Mouse (Mus musculus): ENCODE measurements around the gene Irf2bp2.

Irf2bp2 gene

GRCm38 (mm10) chr8:126569638-126570037 lies 24.1 kb downstream of the Irf2bp2 start:
- DNase-seq (ENCODE audit: extremely low read depth, low read depth), result no peak

- no peak for DNase-seq (ENCODE audit: extremely low read depth, low read depth)
These were observed 26.1 kb downstream of the Irf2bp2 start for GRCm38 (mm10) chr8:126567674-126568073.

DNA sequence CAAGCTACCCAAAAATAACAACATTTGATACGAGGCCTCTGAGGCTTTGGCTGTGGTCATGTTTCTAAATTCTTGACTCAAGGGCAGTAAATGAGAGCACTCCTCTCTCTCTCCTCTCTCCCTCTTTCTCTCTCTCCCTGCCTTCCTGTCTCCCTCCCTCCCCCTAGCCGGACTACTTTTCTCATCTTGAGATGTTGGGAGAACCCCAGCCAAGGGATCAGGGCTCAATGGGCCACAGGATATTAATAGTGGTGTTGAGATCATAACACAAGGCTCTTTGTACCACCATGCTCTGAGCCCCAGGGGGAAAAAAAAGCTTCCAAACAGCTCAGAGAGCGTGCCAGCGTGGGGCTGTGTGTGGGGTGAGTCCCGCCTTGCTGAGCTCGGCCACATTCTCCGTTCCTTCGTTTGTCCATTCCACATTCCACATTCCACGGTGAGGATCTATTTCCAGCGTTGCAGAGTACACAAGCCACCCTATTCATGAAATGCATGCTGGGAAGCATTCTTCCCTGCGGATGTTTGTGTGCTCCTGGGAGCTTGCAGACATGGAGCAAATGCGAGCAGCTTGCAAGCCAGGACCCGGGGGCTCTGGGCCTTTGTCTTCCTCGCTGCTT lies 27.2 kb downstream of the Irf2bp2 start:
- DNase-seq (ENCODE audit: extremely low read depth, low read depth), result no peak

DNA sequence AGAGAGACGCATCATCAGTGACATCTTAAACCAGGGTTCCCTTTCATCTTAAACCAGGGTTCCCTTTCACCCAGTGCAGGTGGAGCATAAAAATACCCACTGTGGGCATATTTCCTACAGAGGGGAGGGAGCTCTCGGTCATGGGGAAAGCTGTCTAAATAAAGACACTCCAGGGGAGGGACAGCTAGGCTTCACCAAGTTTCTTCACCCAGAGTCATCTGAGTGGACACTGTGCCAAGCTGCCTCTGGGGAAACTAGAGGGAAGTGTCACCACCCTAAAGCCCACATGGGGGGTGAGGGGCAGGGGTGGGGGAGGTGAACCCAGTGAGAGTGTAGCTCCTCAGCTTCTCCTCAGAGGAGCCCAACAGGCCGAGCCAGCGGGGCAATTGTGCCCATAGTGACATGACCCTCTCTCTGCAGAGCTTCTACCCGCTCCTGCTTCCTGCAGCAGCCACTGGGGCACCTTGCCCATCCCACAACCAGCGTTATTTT lies 27.8 kb downstream of the Irf2bp2 start:
- DNase-seq (ENCODE audit: extremely low read depth, low read depth), result no peak

DNA sequence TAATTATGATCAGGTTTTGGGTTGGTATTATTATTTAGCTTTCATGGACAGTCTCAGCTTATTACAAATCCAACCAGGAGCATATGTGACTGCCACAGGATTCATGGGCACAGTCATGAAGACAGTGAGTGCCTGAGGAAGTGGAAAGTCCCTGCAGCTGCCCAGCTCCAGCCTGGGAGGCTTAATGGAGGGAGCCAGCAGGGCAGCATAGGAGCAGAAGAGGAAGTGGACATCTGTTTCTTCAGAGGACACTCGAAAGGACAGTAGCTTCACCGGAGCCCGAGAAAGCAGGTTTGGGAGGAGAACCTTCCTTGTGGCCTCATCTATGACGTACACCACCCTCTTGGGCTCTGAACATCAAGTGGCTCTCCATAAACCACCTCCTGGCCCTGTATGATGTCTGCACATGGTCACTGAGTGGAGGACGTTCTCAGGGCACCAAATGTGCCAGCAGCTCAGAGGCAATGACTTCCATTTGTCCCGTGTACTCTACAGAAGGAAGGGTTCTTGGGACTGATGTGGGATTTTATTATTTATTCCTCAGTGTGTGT lies 28.5 kb downstream of the Irf2bp2 start:
- DNase-seq (ENCODE audit: extremely low read depth, low read depth), result no peak

GRCm38 (mm10) chr8:126564551-126565154 lies 29.1 kb downstream of the Irf2bp2 start:
- no peak for DNase-seq (ENCODE audit: extremely low read depth, low read depth)

DNA sequence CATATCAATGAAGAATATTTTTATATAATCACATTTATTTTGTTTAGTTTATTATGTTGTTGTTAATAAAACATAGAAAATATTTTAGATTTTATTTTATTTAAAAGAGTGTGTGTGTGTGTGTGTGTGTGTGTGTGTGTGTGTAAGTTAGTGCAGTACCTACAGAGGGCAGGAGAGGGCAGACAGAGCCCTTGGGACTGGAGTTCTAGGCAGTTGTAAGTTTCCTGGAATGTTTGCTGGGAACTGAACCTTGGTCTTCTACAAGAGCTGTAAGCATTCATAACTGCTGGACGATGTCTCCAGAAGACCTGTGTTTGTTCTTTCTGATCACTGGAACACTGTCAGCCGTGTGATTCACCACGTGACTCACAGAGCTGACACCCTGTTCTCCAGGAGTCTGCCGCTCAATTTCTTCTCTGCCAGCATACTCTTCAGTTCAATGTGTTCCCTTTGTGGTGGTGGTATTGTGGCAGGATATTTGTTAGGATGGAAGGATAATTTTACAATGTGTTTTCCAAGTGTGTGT lies 32.4 kb downstream of the Irf2bp2 start:
- no peak for DNase-seq (ENCODE audit: extremely low read depth, low read depth)

DNA sequence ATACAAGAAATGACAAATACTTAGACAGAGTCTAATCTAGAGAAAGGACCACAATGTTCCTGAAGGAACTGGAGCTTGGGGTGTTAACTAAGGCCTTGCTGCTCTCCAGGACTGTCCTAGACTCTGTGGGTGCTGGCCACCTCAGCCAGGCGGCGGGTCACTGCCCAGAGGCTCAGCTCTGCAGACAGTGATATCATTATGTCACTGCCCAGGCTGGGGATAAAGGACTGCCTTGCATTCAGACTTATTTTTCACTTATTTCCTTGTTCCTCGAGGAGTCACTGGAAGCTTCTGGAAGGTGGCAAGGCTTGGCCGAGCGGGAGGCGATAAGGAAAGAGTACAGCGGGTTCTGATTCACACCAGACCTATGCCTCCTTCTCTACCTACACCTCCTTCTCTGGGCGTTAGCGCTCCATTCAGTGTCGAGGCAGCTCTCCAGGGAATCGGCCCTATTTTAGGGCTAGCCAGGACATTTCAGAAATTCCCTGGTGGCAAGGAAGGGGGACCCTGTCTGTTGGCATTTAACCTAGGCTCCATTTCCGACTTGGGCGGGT lies 35.3 kb downstream of the Irf2bp2 start:
- no peak for DNase-seq (ENCODE audit: extremely low read depth, low read depth)

- DNase-seq (ENCODE audit: extremely low read depth, low read depth), result no peak
These were observed 36.4 kb downstream of the Irf2bp2 start for GRCm38 (mm10) chr8:126557403-126557802.

DNA sequence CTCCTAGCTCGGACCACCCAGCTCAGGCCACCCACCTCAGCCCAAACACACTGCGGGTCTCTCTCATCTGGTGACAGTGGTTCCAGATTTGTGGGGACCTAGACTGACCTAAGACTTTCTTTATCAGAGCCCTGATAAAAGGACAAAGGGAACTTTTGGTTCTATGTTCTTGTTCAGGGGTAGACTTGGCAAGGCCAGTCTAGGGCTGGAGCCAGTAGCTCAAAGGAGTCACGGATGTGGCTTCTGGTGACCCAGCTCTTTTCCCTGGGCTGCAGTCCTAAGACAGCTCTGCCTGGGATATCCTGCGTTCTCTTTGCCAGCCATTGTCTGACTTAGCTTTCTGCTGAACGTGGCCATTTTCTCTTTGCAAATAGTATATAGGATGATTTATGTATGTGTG lies 37.1 kb downstream of the Irf2bp2 start:
- DNase-seq (ENCODE audit: extremely low read depth, low read depth), result no peak

DNA sequence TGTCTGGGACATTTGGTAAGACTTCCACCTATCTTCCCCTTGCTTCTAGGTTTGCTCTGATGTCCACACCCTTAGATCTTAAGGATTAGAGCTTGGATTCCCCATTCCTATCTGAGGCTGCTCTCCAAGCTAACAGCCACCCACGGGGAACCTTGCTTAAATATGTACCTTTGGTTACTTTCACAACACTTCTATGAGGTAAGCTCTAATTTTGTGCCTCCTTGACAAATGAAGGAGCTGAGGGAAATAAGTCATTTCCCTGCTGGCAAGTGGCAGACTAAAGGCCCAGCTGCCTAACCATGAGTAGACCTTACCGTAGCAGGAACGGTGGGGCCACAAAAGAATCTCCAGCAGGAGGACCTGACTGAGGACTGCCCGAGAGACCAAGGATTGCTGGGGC lies 39.0 kb downstream of the Irf2bp2 start:
- no peak for DNase-seq (ENCODE audit: extremely low read depth, low read depth)

GRCm38 (mm10) chr8:126551871-126552270 lies 41.9 kb downstream of the Irf2bp2 start:
- DNase-seq (ENCODE audit: extremely low read depth, low read depth), result no peak

- DNase-seq (ENCODE audit: extremely low read depth, low read depth), result no peak
These were observed 42.8 kb downstream of the Irf2bp2 start for GRCm38 (mm10) chr8:126550944-126551357.

GRCm38 (mm10) chr8:126547841-126548240 lies 45.9 kb downstream of the Irf2bp2 start:
- DNase-seq (ENCODE audit: extremely low read depth, low read depth), result no peak

DNA sequence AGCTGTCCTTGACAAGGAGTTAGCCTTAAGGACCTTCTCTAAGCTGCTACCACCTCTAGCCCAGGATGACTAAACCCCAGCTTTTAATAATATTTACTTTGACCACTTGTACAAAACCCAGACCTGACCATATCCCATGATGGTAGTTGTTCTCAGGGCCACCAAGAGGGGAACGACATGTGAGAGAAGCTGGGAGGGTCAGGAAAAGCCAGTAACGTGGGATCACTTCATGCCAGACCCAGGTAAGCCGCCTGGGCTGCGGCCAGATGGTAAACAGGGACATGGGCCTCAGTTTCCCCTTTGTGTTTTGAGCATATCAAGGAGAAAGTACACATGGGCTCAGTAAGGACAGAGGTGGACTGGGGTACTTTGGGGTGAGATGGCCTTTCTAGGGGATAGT lies 46.4 kb downstream of the Irf2bp2 start:
- DNase-seq (ENCODE audit: extremely low read depth, low read depth), result no peak

- no peak for DNase-seq (ENCODE audit: extremely low read depth, low read depth)
These were observed 47.3 kb downstream of the Irf2bp2 start for GRCm38 (mm10) chr8:126546480-126546879.

GRCm38 (mm10) chr8:126543407-126543806 lies 50.4 kb downstream of the Irf2bp2 start:
- no peak for DNase-seq (ENCODE audit: extremely low read depth, low read depth)

GRCm38 (mm10) chr8:126542757-126543156 lies 51.0 kb downstream of the Irf2bp2 start:
- no peak for DNase-seq (ENCODE audit: extremely low read depth, low read depth)

GRCm38 (mm10) chr8:126542090-126542689 lies 51.6 kb downstream of the Irf2bp2 start:
- DNase-seq (ENCODE audit: extremely low read depth, low read depth), result no peak

- DNase-seq (ENCODE audit: extremely low read depth, low read depth), result no peak
These were observed 53.5 kb downstream of the Irf2bp2 start for GRCm38 (mm10) chr8:126540298-126540697.

GRCm38 (mm10) chr8:126539355-126540093 lies 54.3 kb downstream of the Irf2bp2 start:
- DNase-seq (ENCODE audit: extremely low read depth, low read depth), result no peak
